Mouse (Mus musculus): Measurements from ENCODE around the gene Sec14l2.

Gene Sec14l2

DNA sequence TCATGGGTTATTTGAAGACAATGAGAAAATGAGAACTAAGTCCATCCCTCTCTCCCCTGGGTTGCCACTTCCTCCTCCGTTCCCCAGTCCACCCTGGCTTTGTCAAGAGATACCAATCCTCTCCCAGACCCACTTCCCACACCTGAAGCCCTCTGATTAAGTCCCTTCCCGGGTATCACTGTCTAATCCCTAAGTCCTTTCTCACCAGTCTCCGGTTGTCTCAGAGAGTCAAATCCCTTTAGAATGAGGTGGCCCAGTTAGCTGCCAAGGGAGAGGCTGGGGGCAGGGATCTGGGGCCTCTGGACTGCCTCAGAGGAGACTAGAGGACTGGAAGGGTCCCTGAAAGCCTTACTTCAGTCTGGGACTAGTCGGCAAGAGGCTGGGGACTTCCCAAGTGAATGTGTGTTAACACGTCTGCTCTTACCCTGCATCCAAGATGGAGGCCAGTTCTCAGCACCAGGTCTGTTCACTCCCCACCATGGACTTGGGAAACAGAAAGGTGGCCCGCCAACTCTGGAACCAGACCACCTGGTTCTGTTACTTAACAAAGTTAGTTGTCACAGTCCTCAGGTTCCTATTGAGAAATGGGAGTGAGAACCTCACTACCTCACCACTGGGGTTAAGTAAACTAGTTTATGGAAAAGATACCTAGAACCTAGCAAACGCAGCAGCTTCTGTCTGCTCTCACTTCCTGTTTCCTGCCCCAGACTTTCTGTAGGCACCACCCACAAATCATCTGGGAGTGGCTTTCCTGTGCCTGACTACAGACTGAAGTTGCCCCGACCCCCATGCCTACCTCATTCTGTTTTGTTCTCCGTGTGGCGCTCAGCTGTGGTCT, at the start of gene Sec14l2:
Sec14l2 (minus strand) TSS at position 674 of the 838 bp plus-strand sequence.
- 72% methylated on average over 10 of the region's 10 CpGs for WGBS

DNA sequence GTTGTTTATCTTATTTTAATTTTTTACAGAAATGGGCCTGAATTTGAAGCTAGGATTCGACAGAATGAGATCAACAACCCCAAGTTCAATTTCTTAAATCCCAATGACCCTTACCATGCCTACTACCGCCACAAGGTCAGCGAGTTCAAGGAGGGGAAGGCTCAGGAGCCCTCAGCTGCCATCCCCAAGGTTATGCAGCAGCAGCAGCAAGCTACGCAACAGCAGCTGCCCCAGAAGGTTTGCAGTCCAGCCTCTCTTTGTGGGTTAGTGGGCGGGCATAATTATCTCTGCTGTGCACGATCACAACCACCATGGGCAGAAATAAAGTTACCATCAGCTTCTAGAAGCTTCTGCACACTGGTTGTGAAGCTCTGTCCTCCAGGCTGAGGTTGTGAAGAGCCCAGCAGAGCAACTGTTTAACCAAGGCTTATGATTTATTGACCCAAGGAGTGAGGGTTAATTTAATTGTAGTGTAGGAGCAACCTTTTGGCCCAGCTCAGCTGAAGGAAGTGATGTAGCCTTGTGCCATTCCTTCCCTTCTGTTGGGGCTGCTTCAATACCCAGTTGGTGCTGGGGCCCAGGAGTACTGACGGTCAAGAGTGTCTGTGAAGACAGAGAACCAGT, 43.4 kb upstream of the Sec14l2 start:
- WGBS: 81% methylated on average over 7 of the region's 7 CpGs

DNA sequence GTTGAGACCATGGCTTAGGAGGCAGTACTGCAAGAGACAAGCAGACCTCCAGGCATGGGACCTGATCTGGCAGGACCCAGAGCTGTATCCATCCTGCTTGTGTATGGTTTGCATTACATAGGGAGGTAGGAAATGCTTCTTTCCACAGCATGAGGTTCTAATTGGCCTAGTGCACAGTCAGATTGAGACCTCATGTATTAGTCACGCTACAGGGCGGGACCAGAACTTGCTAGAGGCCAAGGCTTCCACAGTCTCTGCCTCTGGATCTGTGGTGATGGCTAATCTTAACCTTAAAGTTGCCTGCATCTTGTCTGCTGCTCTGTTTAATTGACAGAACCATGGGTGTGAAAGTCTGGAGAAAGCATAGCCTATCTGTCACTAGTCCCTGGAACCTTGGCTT, 41.5 kb upstream of the Sec14l2 start:
- 75% methylated on average over 2 of the region's 2 CpGs for WGBS

DNA sequence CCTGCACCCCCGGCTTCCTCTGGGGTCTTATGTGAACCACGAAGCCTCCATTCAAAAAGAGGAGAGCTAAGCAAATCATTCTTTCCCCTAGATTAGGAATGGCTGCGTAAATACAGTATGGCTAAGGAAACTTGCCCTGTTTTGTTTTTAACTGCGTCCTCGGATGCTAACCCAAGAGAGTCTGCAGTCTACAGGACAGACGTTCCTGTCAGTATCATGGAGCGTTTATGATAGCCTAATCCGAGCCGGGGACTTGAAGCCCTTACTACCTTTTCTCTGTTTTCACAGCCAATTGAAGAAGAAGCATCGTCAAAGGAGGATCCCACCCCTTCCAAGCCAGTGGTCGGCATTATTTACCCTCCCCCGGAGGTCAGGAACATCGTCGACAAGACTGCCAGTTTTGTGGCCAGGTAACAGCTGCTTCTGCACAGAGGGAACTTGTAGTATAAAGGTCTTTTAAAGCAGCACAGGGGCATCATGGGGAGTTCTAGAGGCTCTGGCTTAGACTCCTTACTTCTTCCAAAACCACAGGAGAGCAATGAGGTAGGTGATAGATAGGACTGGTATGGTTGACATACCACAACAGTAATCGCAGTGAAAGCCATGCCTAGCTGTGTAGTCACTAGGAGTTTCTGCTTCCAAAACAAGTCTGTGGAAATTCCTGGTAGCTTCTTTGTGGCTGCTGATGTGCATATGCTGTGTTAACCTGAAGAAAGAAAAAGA, 37.7 kb upstream of the Sec14l2 start:
- WGBS: 4% methylated on average over 15 of the region's 15 CpGs

DNA sequence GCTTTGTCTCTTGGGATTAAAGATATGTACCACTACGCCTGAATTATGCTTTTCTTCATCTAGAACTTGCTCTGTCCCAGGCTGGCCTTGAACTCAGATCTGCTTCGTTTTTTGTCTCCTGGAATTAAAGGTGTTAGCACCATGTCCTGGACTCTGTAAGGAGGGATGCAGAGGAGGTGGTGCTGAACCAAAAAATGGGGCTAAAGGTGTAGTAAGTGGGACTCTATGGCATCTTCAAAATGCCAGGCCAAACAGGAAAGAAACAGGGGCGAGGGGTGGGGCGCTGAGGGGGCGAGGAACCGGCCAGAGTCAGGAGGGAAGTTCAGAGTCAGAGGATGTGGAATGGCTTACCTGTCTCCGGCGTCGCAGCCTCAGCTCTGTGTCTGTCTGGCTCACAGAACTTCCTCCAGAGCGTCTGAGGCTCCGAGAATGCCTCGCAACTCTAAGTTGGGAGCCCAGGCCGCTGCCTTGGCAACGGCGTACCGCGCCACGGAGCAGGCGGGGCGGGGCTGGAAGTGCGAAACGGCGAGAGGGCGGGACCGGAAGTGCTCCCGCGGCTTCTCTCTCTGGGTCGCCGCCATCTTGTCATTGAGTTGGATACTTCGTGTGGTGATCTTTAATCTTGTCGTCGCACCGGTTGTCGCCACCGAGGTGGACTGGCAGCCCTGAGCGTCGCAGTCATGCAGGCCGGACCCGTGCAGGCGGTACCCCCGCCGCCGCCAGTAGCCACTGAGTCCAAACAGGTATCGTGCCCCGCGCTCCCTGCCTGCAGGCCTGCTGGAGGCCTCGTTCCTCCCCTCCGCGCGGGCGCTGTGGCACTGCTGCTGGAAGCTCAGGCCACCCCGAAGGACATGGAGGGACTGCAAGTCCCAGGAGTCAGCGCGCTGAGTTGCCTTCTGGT, 36.8 kb upstream of the Sec14l2 start, which contains the start of the genes Ccdc157 and Sf3a1:
Ccdc157 (minus strand) TSS at position 486 of the 901 bp plus-strand sequence.
Sf3a1 (plus strand) TSS at position 543 of the 901 bp plus-strand sequence.
- WGBS: 2% methylated on average over 54 of the region's 54 CpGs

DNA sequence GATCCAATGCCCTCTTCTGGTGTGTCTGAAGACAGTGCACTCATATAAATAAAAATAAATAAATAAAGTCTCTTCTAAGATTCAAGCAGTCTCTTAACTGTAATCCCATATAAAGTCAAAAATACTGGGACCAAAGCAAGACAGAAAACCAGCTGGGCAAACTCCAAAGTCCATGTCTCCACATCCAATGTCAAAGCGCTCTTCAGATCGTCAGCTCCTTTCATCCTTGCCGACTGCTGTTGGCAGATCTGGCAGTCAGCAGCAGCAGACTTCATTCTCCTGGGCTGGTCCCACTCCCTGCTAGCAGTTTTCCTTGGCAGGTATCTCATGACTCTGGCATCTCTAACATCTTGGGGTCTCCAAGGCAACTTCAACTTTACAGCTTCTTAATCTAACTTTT, 35.5 kb upstream of the Sec14l2 start:
- 54% methylated on average over 3 of the region's 3 CpGs for WGBS

- 49% methylated on average over 5 of the region's 5 CpGs for WGBS
Observed at GRCm38 (mm10) chr11:4155641-4156040, 32.4 kb upstream of the Sec14l2 start.

GRCm38 (mm10) chr11:4153694-4154093, 30.5 kb upstream of the Sec14l2 start:
- WGBS: 94% methylated on average over 7 of the region's 7 CpGs

GRCm38 (mm10) chr11:4149886-4150285, 26.7 kb upstream of the Sec14l2 start:
- WGBS: 81% methylated on average over 6 of the region's 6 CpGs

DNA sequence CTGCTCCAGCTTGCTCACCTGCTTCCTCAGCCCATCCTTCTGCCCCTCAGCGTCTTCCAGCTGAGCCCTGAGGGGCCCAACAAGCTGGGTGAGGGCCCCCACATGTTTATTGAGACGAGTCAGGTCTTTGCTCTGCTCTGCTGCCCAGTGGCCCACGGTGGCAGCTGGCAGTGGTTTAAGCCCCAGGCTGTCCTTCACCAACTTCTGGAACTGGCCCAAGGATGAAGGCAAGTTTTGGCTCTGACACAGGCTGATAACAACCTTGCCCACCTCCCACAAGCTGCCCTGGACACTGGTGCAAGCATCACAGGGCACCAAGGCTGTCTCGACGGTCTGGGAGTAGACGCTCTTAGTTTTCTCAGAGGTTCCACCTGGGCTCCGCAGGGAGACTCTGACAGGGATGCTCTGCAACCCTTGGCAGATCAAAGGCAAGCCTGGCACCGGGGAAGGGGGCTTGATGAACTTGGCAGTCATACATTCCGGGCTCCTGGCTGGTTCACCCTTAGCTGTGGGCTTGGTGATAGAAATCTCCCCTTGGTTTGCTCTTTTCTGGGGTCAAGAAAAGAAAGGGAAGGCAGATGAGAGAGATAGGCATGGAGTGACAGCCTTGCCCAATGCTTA, 25.4 kb upstream of the Sec14l2 start:
- WGBS: 83% methylated on average over 9 of the region's 9 CpGs

GRCm38 (mm10) chr11:4148120-4148519, 24.9 kb upstream of the Sec14l2 start:
- WGBS: 81% methylated on average over 5 of the region's 5 CpGs

GRCm38 (mm10) chr11:4147098-4147497, 23.9 kb upstream of the Sec14l2 start:
- WGBS: 94% methylated on average over 10 of the region's 10 CpGs

DNA sequence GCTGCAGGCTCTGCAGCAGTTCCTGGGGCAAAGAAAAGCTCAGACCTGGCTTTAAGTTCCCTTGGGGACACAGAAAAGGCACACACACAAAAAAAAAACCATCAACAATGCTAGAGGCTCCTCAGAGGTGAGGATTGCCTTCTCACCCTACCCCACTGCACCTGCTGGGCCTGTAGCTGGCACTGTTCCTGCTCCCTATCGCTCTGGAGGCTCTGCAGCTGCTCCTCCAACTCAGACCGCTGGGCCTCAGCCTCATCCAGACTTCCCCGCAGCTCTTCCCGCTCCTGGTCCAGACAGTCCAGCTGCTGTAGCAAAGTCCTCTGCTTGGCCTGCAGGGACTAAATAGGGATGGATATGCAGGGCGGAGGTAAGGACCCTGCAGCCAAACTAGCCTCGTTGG, 23.2 kb upstream of the Sec14l2 start:
- WGBS: 64% methylated on average over 6 of the region's 6 CpGs

- 67% methylated on average over 21 of the region's 21 CpGs for WGBS
Observed at GRCm38 (mm10) chr11:4143281-4144062, 20.3 kb upstream of the Sec14l2 start.

DNA sequence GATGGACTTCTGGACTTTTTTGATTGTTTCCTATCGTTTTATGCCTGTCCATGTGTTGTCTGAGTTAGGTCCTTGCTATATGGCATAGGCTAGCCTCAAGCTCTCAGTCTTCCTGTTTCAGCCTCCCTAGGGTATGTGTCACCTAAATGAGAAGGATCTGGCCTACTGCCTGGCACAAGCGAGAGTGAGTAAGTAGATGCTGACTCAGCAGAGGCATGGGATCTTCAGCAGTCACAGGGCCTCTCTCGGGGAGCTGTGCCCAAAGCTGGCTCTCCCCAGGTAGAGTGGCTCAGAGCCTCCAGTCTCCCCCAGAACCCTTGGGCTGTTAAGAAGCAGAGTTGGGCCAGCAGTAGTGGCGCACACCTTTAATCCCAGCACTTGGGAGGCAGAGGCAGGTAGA, 19.1 kb upstream of the Sec14l2 start:
- WGBS: 75% methylated on average over 4 of the region's 4 CpGs

- 86% methylated on average over 2 of the region's 2 CpGs for WGBS
Observed at GRCm38 (mm10) chr11:4138964-4139363, 15.7 kb upstream of the Sec14l2 start.

DNA sequence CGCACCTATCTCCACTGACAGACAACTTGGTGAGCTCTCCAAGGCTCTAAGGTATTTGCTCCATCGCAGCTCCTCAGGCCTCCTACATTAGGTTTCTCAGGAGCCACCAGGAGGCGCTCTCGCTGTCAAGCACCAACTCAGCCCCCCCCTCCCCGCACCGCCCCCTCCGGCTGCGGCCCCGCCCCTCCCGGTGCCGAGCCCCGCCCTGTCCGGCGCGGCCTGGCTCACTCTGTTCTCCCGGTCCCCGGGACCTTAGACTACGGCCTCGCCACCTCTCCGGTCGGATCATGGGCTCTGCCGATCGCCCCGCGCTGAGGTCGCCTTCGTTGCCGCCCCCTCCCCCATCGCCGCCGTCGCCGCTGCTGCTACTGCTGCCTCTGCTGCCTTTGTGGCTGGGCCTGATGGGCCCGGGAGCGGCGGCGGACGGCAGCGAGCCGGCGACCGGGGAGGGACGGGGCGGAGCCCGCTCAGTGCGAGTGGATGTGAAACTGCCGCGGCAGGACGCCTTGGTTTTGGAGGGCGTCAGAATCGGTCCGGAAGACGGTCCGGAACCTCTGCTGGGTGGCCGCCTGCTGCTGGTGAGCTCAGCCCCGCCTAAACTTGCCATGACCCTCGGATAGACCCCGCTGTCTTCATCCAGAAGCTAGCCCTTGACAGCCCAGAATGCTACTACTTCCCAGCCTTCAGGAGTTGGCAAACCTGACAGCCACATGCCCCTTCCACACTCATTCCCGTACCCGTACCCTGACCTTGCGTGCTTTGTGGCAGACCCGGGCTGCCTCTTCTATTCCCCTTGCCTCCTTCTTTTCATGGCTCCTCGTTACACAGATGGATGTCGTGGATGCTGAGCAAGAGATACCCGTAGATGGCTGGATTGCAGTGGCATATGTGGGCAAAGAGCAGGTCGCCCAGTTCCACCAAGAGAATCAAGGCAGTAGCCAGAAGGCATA, 12.0 kb upstream of the Sec14l2 start, which contains the start of gene Rnf215:
Rnf215 (plus strand) TSS at position 217 of the 950 bp plus-strand sequence.
- under 1% methylated on average over 66 of the region's 66 CpGs for WGBS

- WGBS: 61% methylated on average over 6 of the region's 6 CpGs
Observed at GRCm38 (mm10) chr11:4134400-4134799, 11.2 kb upstream of the Sec14l2 start.

DNA sequence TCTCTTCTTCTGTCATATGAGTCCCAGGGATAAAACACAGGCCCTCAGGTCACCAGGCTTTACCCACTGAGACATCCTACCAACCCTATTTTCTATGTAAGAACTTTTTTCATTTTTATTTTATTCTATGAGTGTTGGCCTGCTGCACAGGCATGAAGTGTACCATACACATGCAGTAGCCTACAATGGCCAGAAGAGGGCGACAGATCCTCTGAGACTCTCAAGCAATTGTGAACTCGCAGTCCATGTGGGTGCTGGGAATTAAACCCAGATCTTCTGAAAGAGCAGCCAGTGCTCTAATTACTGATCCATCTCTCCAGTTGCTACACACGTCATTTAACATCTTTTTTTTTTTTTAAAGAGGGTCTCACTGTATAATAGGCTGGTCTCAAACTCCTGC, 10.2 kb upstream of the Sec14l2 start:
- WGBS: 60% methylated on average over 3 of the region's 3 CpGs

Measured in cerebral cortex, adult 2 months (tissue).